Mouse (Mus musculus): ENCODE results near the gene Arhgap10.

The Arhgap10 gene

DNA sequence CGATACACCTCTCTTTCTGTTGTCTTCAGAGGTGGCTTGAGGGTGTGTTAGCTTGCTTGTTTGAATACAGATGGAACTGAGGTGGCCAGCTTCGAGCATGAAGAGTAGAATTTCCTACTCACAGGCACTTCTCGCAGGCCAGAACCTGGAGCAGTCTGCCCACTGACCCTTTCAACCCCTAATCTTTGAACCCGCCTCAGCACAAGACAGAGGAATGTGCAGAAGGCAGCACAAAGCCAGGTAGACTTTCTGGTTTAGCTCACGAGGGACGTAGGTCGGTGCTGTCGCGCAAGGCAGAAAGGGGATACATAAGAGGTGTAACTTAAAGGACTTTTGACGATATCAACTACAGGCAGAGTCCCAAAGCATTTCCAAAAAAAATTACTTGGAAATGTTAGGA, 908 bp downstream of the Arhgap10 start:
- DNase-seq (ENCODE audit: low read depth, low spot score), result no peak

DNA sequence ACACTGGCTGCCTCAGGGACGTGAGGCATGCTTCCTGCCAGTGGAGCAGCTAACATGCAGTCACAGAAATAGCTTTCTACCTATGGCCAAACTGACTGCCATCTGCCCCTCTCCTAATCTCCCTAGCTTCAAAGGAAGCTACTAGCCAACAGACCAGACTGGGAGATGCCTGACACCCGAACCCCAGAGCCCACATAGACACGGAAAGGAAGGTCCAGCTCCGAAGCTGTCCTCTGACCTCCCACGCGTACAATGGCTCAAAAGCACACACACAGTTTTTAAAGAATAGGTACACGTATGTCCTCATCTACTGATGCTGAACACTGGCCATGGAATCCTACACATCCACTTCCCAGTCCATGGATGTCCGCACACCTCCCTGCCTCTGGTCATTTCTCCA, 2.0 kb downstream of the Arhgap10 start:
- no peak for DNase-seq (ENCODE audit: low read depth, low spot score)

- DNase-seq (ENCODE audit: low read depth, low spot score), result no peak
These were observed 2.6 kb downstream of the Arhgap10 start for GRCm38 (mm10) chr8:77515201-77515600.

DNA sequence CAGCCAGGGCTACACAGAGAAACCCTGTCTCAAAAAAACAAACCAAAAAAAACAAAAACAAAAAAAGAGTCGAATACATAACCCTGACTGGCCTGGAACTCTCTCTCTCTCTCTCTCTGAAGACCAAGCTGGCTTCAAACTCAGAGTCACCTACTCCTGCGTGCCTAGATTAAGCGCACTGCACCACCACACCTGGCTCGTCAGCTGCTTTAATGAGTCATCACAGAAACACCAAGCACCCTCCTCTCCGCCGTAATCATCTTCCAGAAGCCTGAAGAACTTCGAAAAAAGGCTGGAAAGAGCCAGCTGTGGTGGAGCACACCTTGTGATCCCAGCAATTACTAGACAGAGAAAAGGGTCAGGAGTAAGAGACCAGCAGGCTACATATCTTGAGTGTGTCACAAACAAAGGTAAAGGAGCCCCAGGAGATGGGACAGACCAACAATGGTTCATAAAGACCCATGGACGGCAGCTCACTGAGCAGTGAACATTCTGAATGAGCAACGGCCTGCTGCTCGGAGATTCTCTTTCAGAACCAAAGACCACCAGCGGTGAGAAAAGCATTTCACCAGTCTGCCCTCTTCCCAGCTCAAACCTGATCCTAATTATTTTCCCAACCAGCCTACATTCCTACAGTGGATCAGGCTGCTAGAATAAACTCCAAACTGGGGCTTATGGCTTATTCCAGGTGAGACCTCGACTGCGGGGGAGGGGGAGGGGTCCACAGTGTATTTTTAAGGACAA, 5.8 kb downstream of the Arhgap10 start:
- DNase-seq (ENCODE audit: low read depth, low spot score), result no peak

- DNase-seq (ENCODE audit: low read depth, low spot score), result no peak
These were observed 7.3 kb downstream of the Arhgap10 start for GRCm38 (mm10) chr8:77510426-77510825.

DNA sequence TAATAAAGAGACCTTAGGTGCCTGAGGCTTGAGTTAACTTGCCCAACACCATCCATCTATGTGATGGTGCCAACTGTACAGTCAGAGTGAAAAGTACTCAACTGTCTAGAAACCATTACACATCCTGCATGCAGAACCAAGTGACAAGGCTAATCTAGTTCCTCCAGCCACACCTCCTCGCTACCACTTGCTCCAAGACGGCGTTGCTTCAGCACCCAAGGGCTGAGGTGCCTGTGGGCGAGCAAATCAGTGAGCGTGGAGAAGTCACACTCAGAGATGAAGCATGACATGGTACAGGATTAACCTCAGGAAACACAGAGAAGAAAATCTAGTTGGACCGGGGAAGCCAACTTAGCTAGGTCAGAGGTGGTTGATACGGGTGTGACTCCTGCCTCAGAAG, 8.7 kb downstream of the Arhgap10 start:
- DNase-seq (ENCODE audit: low read depth, low spot score), result no peak

- no peak for DNase-seq (ENCODE audit: low read depth, low spot score)
These were observed 10.2 kb downstream of the Arhgap10 start for GRCm38 (mm10) chr8:77507510-77508035.

GRCm38 (mm10) chr8:77506539-77506938, 11.2 kb downstream of the Arhgap10 start:
- DNase-seq (ENCODE audit: low read depth, low spot score), result no peak

DNA sequence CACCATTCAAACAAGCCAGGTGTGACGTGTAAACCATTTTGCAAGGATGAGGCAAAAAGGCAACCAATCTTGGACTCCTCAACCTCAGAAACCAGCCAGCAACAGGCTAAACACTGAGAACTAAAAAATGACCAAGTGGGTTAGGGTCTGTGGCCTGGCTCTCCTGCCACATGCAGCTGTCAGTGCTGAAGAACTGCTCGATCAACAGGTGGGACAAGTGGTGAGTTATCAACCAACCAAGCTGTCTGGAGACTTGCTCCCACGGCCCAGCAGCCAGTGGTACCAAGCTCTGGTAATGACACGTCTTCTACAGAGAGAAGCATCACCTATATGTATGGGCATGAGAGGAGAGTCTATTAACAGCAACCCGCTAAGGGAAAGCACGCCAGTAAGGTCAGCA, 15.2 kb downstream of the Arhgap10 start:
- DNase-seq (ENCODE audit: low read depth, low spot score), result no peak

GRCm38 (mm10) chr8:77501131-77501530, 16.6 kb downstream of the Arhgap10 start:
- DNase-seq (ENCODE audit: low read depth, low spot score), result no peak

DNA sequence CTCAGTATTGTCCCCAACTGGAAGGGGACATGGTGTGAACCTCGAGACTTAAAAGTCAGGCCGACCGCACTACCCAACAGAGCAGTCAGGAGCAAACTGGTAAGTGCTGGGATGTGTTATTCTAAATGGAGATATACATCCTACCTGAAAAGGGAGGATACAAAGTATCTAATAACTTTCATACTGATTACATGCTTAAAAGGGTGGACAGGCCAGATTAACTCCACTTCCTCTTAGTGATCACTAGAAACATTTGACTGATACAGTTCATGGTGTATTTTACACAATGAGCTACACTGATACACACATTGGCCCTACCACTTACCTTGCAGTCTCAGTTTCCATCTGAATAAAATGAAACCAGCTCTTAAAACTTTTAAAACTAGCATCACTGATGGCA, 17.5 kb downstream of the Arhgap10 start:
- DNase-seq (ENCODE audit: low read depth, low spot score), result no peak

- no peak for DNase-seq (ENCODE audit: low read depth, low spot score)
These were observed 20.3 kb downstream of the Arhgap10 start for GRCm38 (mm10) chr8:77497442-77497841.

GRCm38 (mm10) chr8:77496253-77496652, 21.5 kb downstream of the Arhgap10 start:
- no peak for DNase-seq (ENCODE audit: low read depth, low spot score)

GRCm38 (mm10) chr8:77494376-77495328, 23.1 kb downstream of the Arhgap10 start:
- DNase-seq (ENCODE audit: low read depth, low spot score), result no peak

GRCm38 (mm10) chr8:77492356-77493058, 25.2 kb downstream of the Arhgap10 start:
- DNase-seq (ENCODE audit: low read depth, low spot score), result no peak

- DNase-seq (ENCODE audit: low read depth, low spot score), result no peak
These were observed 26.4 kb downstream of the Arhgap10 start for GRCm38 (mm10) chr8:77491231-77491923.

GRCm38 (mm10) chr8:77490095-77490781, 27.5 kb downstream of the Arhgap10 start:
- no peak for DNase-seq (ENCODE audit: low read depth, low spot score)

DNA sequence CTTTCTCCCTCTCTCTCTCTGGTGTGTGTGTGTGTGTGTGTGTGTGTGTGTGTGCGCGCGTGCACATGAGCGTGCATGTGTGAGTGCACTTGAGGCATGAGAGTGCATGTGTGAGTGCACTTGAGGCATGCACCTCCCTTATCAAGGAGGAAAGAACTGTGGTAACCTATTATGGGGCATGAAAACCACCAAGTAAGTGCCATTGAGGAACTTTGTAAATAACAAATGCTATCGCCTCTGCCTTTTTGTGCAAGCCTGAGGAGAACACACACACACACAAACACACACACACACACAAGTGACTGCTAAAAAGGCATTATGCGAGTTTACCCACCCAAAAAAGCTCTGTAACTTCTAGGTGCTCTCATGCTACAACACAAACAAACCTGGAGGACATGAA, 28.5 kb downstream of the Arhgap10 start:
- no peak for DNase-seq (ENCODE audit: low read depth, low spot score)

DNA sequence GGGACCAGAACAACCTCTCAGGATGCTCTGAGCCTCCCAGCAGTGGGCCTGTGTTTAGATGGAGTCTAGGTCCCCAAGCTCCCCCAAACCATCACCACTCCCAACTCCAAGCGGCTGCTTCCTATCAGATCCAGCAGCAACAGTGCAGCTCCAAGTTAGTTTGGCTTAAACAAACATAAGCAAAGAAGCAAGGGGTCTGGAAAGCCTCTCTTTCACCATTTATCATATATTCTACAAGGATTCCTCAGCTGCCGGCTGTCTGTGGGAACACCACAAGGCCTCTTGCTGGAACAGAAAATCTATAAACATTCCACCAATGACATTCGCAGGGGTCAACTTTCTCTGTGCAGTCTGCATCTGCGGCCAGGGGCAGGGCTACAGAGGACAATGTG, 29.5 kb downstream of the Arhgap10 start:
- DNase-seq (ENCODE audit: low read depth, low spot score), result no peak

GRCm38 (mm10) chr8:77487590-77488214, 30.1 kb downstream of the Arhgap10 start:
- DNase-seq (ENCODE audit: low read depth, low spot score), result no peak

All from retina, postnatal 7 days (tissue).